Mouse (Mus musculus) kidney, adult 2 months (tissue): Measurements from ENCODE around the gene Ggt1.

Experiments
- CTCF ChIP-seq: fragments of 200-500 bp; conservative IDR thresholded peaks from 2 replicates; pipeline ENCODE4 v1.5.1; 2011; ENCODE audit warnings: low read depth, mild to moderate bottlenecking, control low read depth, low read length, moderate library complexity, mixed read lengths; ENCODE audit not compliant: insufficient read depth, insufficient read length
- POLR2A ChIP-seq: fragments of 200-500 bp; IDR thresholded peaks from one replicate; pipeline ENCODE4 v1.6.1; 2011; ENCODE audit warnings: low read depth, low read length, control low read depth

- TF ChIP-seq POLR2A (no peak), CTCF (no peak)
These were observed 26.0 kb upstream of the Ggt1 start for GRCm38 (mm10) chr10:75535423-75535822.
